ENCODE assay signal across 9 mouse cellular contexts in genomic region chr12:112700522-112700921, GRCm38 (mm10). TPM values are rescaled to one million over a fixed set of nuclear protein-coding genes. Genes with fewer than 3 reads are reported as not detected.
DNase-seq lines count a peak whose midpoint lies in the region; ATAC-seq and TF ChIP-seq lines count a peak whose summit lies in the region.
"Had no signal": no experiment of that assay in that cellular context is flagged by ENCODE, and none has a peak within 500 bp of the region (broad histone marks: within the 10 kb centered on the region; RNA-seq: fewer than 3 reads in every experiment).

No protein-coding gene starts in this region.

- TF ChIP-seq CTCF in E14TG2a.4 (conservative IDR thresholded peaks at IDR 0.05; ENCODE audit: low read length) = no peak

- H3K36me3 ChIP-seq in heart, embryonic 14.5 days (ENCODE audit: control insufficient read depth, insufficient read depth, low read length) = no peaks in the 10 kb centered on the region
- no peaks in the 10 kb centered on the region for H3K36me3 ChIP-seq in E14TG2a.4 (ENCODE audit: insufficient read depth, low read length)
- no peaks in the 10 kb centered on the region for H3K36me3 ChIP-seq in embryonic facial prominence, embryonic 15.5 days
- H3K36me3 ChIP-seq in limb, embryonic 11.5 days (ENCODE audit: control insufficient read depth, insufficient read depth, low read length) = no peaks in the 10 kb centered on the region

- no peak overlapping the region for H3K27ac ChIP-seq in heart, embryonic 14.5 days (replicated peaks in 1 of 2; ENCODE audit: control insufficient read depth in 1 of 2, insufficient read depth in 1 of 2, low read depth in 2 of 2, low read length in 2 of 2)
- no peak overlapping the region for H3K27ac ChIP-seq in embryonic facial prominence, embryonic 15.5 days (replicated peaks)
- H3K27ac ChIP-seq in limb, embryonic 11.5 days (replicated peaks; ENCODE audit: low read depth, low read length) = no peak overlapping the region

- peaks cover 24% of the 10 kb centered on the region for H3K27me3 ChIP-seq in heart, embryonic 14.5 days (ENCODE audit: control insufficient read depth, insufficient read depth, low read length)
- peaks cover 88% of the 10 kb centered on the region for H3K27me3 ChIP-seq in E14TG2a.4 (ENCODE audit: insufficient read depth, low read length)
- H3K27me3 ChIP-seq in embryonic facial prominence, embryonic 15.5 days = no peaks in the 10 kb centered on the region
- H3K27me3 ChIP-seq in limb, embryonic 11.5 days (ENCODE audit: control insufficient read depth, insufficient read depth, low read length) = peaks cover 16% of the 10 kb centered on the region

- peaks cover 6 to 7% of the 10 kb centered on the region in 2 experiments; a peak in 2 of 4 replicates for H3K4me1 ChIP-seq in heart, embryonic 14.5 days (ENCODE audit: control insufficient read depth in 2 of 2, insufficient read depth in 2 of 2, low read length in 2 of 2)
- peaks cover 19% of the 10 kb centered on the region for H3K4me1 ChIP-seq in E14TG2a.4 (replicated peaks; ENCODE audit: low read depth, low read length)
- H3K4me1 ChIP-seq in embryonic facial prominence, embryonic 15.5 days = peaks cover 17% of the 10 kb centered on the region
- peaks cover 13% of the 10 kb centered on the region for H3K4me1 ChIP-seq in limb, embryonic 11.5 days (ENCODE audit: control insufficient read depth, insufficient read depth, low read length)

- DNase-seq in heart, adult 18-20 months = no peak
- DNase-seq in limb, embryonic 11.5 days (ENCODE audit: low spot score) = peak; percentile 52
- DNase-seq in thymus, postnatal 14 days = no peak
- no peak for DNase-seq in yolk sac, embryonic 10.5 days (ENCODE audit: low spot score)
- DNase-seq in frontal cortex, postnatal 36 days (ENCODE audit: low spot score in 2 of 2) = no peak
- DNase-seq: thymus, postnatal 36 days had no signal

- peak overlapping the region in 1 of 2 experiments; percentile 7; a peak in 1 of 4 replicates for H3K4me3 ChIP-seq in heart, embryonic 14.5 days (ENCODE audit: control insufficient read depth in 1 of 2, insufficient read depth in 1 of 2, low read depth in 1 of 2, low read length in 2 of 2)
- peak overlapping the region; percentile 32 for H3K4me3 ChIP-seq in E14TG2a.4 (replicated peaks; ENCODE audit: low read length)
- peak overlapping the region; percentile 3; the same call in 1 of the 2 replicates for H3K4me3 ChIP-seq in embryonic facial prominence, embryonic 15.5 days (replicated peaks)
- no peak overlapping the region for H3K4me3 ChIP-seq in limb, embryonic 11.5 days (ENCODE audit: low read depth, low read length)

- H3K4me2 ChIP-seq in heart, embryonic 14.5 days (ENCODE audit: low read length) = peak overlapping the region; percentile 55
- H3K4me2 ChIP-seq in embryonic facial prominence, embryonic 15.5 days (replicated peaks) = peak overlapping the region; percentile 37
- H3K4me2 ChIP-seq in limb, embryonic 11.5 days (ENCODE audit: low read depth, severe bottlenecking) = peak overlapping the region; percentile 31; the same call in 1 of the 2 replicates

- no peaks in the 10 kb centered on the region for H3K9me3 ChIP-seq in heart, embryonic 14.5 days (ENCODE audit: control insufficient read depth, low read length)
- H3K9me3 ChIP-seq in E14TG2a.4 (ENCODE audit: low read length) = no peaks in the 10 kb centered on the region
- H3K9me3 ChIP-seq in embryonic facial prominence, embryonic 15.5 days (replicated peaks) = no peaks in the 10 kb centered on the region
- no peaks in the 10 kb centered on the region for H3K9me3 ChIP-seq in limb, embryonic 11.5 days (ENCODE audit: control insufficient read depth, low read length)

- 7% methylated on average over 15 of the region's 15 CpGs for WGBS in heart, embryonic 14.5 days
- WGBS in embryonic facial prominence, embryonic 15.5 days = 4% methylated on average over 15 of the region's 15 CpGs
- 8% methylated on average over 15 of the region's 15 CpGs for WGBS in limb, embryonic 11.5 days

- ATAC-seq in heart, embryonic 14.5 days (ENCODE audit: insufficient number of reproducible peaks, insufficient read depth, low FRiP score, low read depth) = no peak
- ATAC-seq in embryonic facial prominence, embryonic 15.5 days (ENCODE audit: insufficient number of reproducible peaks, low FRiP score, low TSS enrichment, low read depth) = peak; percentile 45; the same call in 1 of the 2 replicates
- no peak for ATAC-seq in limb, embryonic 11.5 days (ENCODE audit: insufficient number of reproducible peaks, low FRiP score, low TSS enrichment, low read depth)

- peak overlapping the region; percentile 47 for H3K9ac ChIP-seq in heart, embryonic 14.5 days (ENCODE audit: low read length)
- no peak overlapping the region; the same call in 1 of the 2 replicates for H3K9ac ChIP-seq in embryonic facial prominence, embryonic 15.5 days
- peak overlapping the region; percentile 37; the same call in 1 of the 2 replicates for H3K9ac ChIP-seq in limb, embryonic 11.5 days (ENCODE audit: low read length)

RNA-seq across cellular contexts. Expression of gene Cep170b, which starts 19.7 kb away (rescaled TPM):
- polyA plus RNA-seq in heart, embryonic 14.5 days (2014; fragmentation: Nextera tagmentation; extraction: Ambion mirVana) = 5.0 and 6.1 TPM in 2 replicates
- 10 to 100 TPM; 10.1 to 11.1 TPM for total RNA-seq in heart, adult 18-20 months (2021)
- polyA plus RNA-seq in embryonic facial prominence, embryonic 15.5 days (2015; fragmentation: Nextera tagmentation; extraction: Ambion mirVana) = 25.0 and 28.4 TPM in 2 replicates
- polyA plus RNA-seq in limb, embryonic 11.5 days (2014; fragmentation: Nextera tagmentation; extraction: Ambion mirVana) = 9.5 and 9.6 TPM in 2 replicates

RNA-seq across cellular contexts. Expression of gene Zbtb42, which starts 21.9 kb away (rescaled TPM):
- 5.3 and 6.7 TPM in 2 replicates for polyA plus RNA-seq in heart, embryonic 14.5 days (2014; fragmentation: Nextera tagmentation; extraction: Ambion mirVana)
- total RNA-seq in heart, adult 18-20 months (2021) = 1 to 10 TPM; 3.6 to 4.9 TPM
- 4.8 and 5.6 TPM in 2 replicates for polyA plus RNA-seq in embryonic facial prominence, embryonic 15.5 days (2015; fragmentation: Nextera tagmentation; extraction: Ambion mirVana)
- polyA plus RNA-seq in limb, embryonic 11.5 days (2014; fragmentation: Nextera tagmentation; extraction: Ambion mirVana) = 0.82 and 1.6 TPM in 2 replicates

RNA-seq across cellular contexts. Expression of gene Akt1, which starts 25.8 kb away (rescaled TPM):
- polyA plus RNA-seq in heart, embryonic 14.5 days (2014; fragmentation: Nextera tagmentation; extraction: Ambion mirVana) = 163 and 182 TPM in 2 replicates
- total RNA-seq in heart, adult 18-20 months (2021) = 100 to 1,000 TPM; 182 to 193 TPM
- polyA plus RNA-seq in embryonic facial prominence, embryonic 15.5 days (2015; fragmentation: Nextera tagmentation; extraction: Ambion mirVana) = 84.9 and 112 TPM in 2 replicates
- 95.4 and 113 TPM in 2 replicates for polyA plus RNA-seq in limb, embryonic 11.5 days (2014; fragmentation: Nextera tagmentation; extraction: Ambion mirVana)

RNA-seq across cellular contexts. Expression of gene Siva1, which starts 56.0 kb away (rescaled TPM):
- 136 and 153 TPM in 2 replicates for polyA plus RNA-seq in heart, embryonic 14.5 days (2014; fragmentation: Nextera tagmentation; extraction: Ambion mirVana)
- total RNA-seq in heart, adult 18-20 months (2021) = 10 to 100 TPM; 31.7 to 35.2 TPM
- polyA plus RNA-seq in embryonic facial prominence, embryonic 15.5 days (2015; fragmentation: Nextera tagmentation; extraction: Ambion mirVana) = 196 and 219 TPM in 2 replicates
- polyA plus RNA-seq in limb, embryonic 11.5 days (2014; fragmentation: Nextera tagmentation; extraction: Ambion mirVana) = 294 TPM in 2 replicates

RNA-seq across cellular contexts. Expression of gene Pld4, which starts 59.9 kb away (rescaled TPM):
- polyA plus RNA-seq in heart, embryonic 14.5 days (2014; fragmentation: Nextera tagmentation; extraction: Ambion mirVana) = 6.0 and 6.8 TPM in 2 replicates
- total RNA-seq in heart, adult 18-20 months (2021) = 1 to 10 TPM; 6.0 to 7.8 TPM
- polyA plus RNA-seq in embryonic facial prominence, embryonic 15.5 days (2015; fragmentation: Nextera tagmentation; extraction: Ambion mirVana) = 13.4 and 15.3 TPM in 2 replicates
- polyA plus RNA-seq in limb, embryonic 11.5 days (2014; fragmentation: Nextera tagmentation; extraction: Ambion mirVana) = 2.8 TPM in 2 replicates
